Mouse (Mus musculus): Measurements from ENCODE around the gene Olfr429. TPM values are rescaled to one million over a fixed set of nuclear protein-coding genes. Genes with fewer than 3 reads are reported as not detected.

Olfr429 gene
- polyA plus RNA-seq (2014; fragmentation: Illumina TruSeq; extraction: RNeasy Lipid Tissue Mini Kit (QIAGEN cat#74804)), result not detected

GRCm38 (mm10) chr1:174084031-174084430 lies at the start of gene Olfr429:
Gene Olfr429 (plus strand): TSS chr1:174084331.

GRCm38 (mm10) chr1:174040523-174041177 lies 43.5 kb upstream of the Olfr429 start, which contains the start of gene Olfr433:
Gene Olfr433 (plus strand): TSS chr1:174040705.

GRCm38 (mm10) chr1:174048893-174049292 lies 35.2 kb upstream of the Olfr429 start, which contains the start of gene Olfr432:
Gene Olfr432 (plus strand): TSS chr1:174049205.

GRCm38 (mm10) chr1:174066305-174066704 lies 17.8 kb upstream of the Olfr429 start, which contains the start of gene Olfr430:
Gene Olfr430 (plus strand): TSS chr1:174066605.

GRCm38 (mm10) chr1:174096591-174096990 lies 12.5 kb downstream of the Olfr429 start, which contains the start of gene Olfr427:
Gene Olfr427 (plus strand): TSS chr1:174096891.

GRCm38 (mm10) chr1:174121062-174121461 lies 36.9 kb downstream of the Olfr429 start, which contains the start of gene Olfr231:
Gene Olfr231 (minus strand): TSS chr1:174121162.

GRCm38 (mm10) chr1:174131217-174131616 lies 47.1 kb downstream of the Olfr429 start, which contains the start of gene Olfr424:
Gene Olfr424 (plus strand): TSS chr1:174131517.

Other genes starting within 250 kb of the Olfr429 start
- gene Ifi211, start 171.3 kb upstream of the Olfr429 start, polyA plus RNA-seq (2014; fragmentation: Illumina TruSeq; extraction: RNeasy Lipid Tissue Mini Kit (QIAGEN cat#74804)), result 24.1 TPM
- 97.3 TPM for gene Mndal, start 141.8 kb upstream of the Olfr429 start, polyA plus RNA-seq (2014; fragmentation: Illumina TruSeq; extraction: RNeasy Lipid Tissue Mini Kit (QIAGEN cat#74804))
- 87.5 TPM for gene Ifi203, start 141.7 kb upstream of the Olfr429 start, polyA plus RNA-seq (2014; fragmentation: Illumina TruSeq; extraction: RNeasy Lipid Tissue Mini Kit (QIAGEN cat#74804))
- 2.2 TPM for gene Ifi202b, start 101.6 kb upstream of the Olfr429 start, polyA plus RNA-seq (2014; fragmentation: Illumina TruSeq; extraction: RNeasy Lipid Tissue Mini Kit (QIAGEN cat#74804))
- 43.6 TPM for gene Ifi205, start 52.5 kb upstream of the Olfr429 start, polyA plus RNA-seq (2014; fragmentation: Illumina TruSeq; extraction: RNeasy Lipid Tissue Mini Kit (QIAGEN cat#74804))
- not detected for gene Olfr433, start 43.6 kb upstream of the Olfr429 start, polyA plus RNA-seq (2014; fragmentation: Illumina TruSeq; extraction: RNeasy Lipid Tissue Mini Kit (QIAGEN cat#74804))
- not detected for gene Olfr432, start 35.1 kb upstream of the Olfr429 start, polyA plus RNA-seq (2014; fragmentation: Illumina TruSeq; extraction: RNeasy Lipid Tissue Mini Kit (QIAGEN cat#74804))
- not detected for gene Olfr430, start 17.7 kb upstream of the Olfr429 start, polyA plus RNA-seq (2014; fragmentation: Illumina TruSeq; extraction: RNeasy Lipid Tissue Mini Kit (QIAGEN cat#74804))
- not detected for gene Olfr427, start 12.6 kb downstream of the Olfr429 start, polyA plus RNA-seq (2014; fragmentation: Illumina TruSeq; extraction: RNeasy Lipid Tissue Mini Kit (QIAGEN cat#74804))
- not detected for gene Olfr231, start 36.8 kb downstream of the Olfr429 start, polyA plus RNA-seq (2014; fragmentation: Illumina TruSeq; extraction: RNeasy Lipid Tissue Mini Kit (QIAGEN cat#74804))
- gene Olfr424, start 47.2 kb downstream of the Olfr429 start, polyA plus RNA-seq (2014; fragmentation: Illumina TruSeq; extraction: RNeasy Lipid Tissue Mini Kit (QIAGEN cat#74804)), result not detected
- not detected for gene Olfr420, start 71.3 kb downstream of the Olfr429 start, polyA plus RNA-seq (2014; fragmentation: Illumina TruSeq; extraction: RNeasy Lipid Tissue Mini Kit (QIAGEN cat#74804))
- gene Spta1, start 88.4 kb downstream of the Olfr429 start, polyA plus RNA-seq (2014; fragmentation: Illumina TruSeq; extraction: RNeasy Lipid Tissue Mini Kit (QIAGEN cat#74804)), result not detected
- not detected for gene Olfr419, start 167.7 kb downstream of the Olfr429 start, polyA plus RNA-seq (2014; fragmentation: Illumina TruSeq; extraction: RNeasy Lipid Tissue Mini Kit (QIAGEN cat#74804))
- 0.88 TPM for gene Mptx1, start 246.2 kb downstream of the Olfr429 start, polyA plus RNA-seq (2014; fragmentation: Illumina TruSeq; extraction: RNeasy Lipid Tissue Mini Kit (QIAGEN cat#74804))